Mouse (Mus musculus) ES-E14 (cell line): ENCODE results near the gene Ahctf1.
"Not testable (repeated sequence)": the region's sequence is repeated elsewhere in the genome, so short reads cannot be mapped to it uniquely, and the experiment has no call there.

Experiments
- CHD2 ChIP-seq: IDR thresholded peaks from 2 replicates; pipeline ENCODE4 v1.6.1; 2014; ENCODE audit warnings: mild to moderate bottlenecking, low read depth, low read length, inconsistent platforms
- HCFC1 ChIP-seq: IDR thresholded peaks from 2 replicates; pipeline ENCODE4 v1.6.1; 2012; ENCODE audit warnings: low read length, inconsistent platforms, borderline replicate concordance; ENCODE audit not compliant: insufficient read depth
- MAFK ChIP-seq: IDR thresholded peaks from 2 replicates; pipeline ENCODE4 v1.6.1; 2014; ENCODE audit warnings: mild to moderate bottlenecking, low read depth, low read length, inconsistent platforms; ENCODE audit not compliant: insufficient read depth
- ZNF384 ChIP-seq: IDR thresholded peaks from 2 replicates; pipeline ENCODE4 v1.6.1; 2012; ENCODE audit warnings: low read depth, low read length, inconsistent platforms

- not testable (repeated sequence) for TF ChIP-seq ZNF384, HCFC1, CHD2, MAFK
Observed at GRCm38 (mm10) chr1:179715289-179715688, 88.2 kb downstream of the Ahctf1 start.
